Mouse (Mus musculus) hindbrain, embryonic 13.5 days (tissue): ENCODE measurements around the gene Dnajc25. TPM values are rescaled to one million over a fixed set of nuclear protein-coding genes. Genes with fewer than 3 reads are reported as not detected.

ENCODE experiments used
- ATAC-seq: fragments of 200-750 bp; cut with Nextera tagmentation; 2 replicates; pipeline ENCODE4 v1.8.0; 2017; ENCODE audit warnings: moderate TSS enrichment; ENCODE audit not compliant: low FRiP score
- H3K27ac ChIP-seq: fragments of 300-500 bp; sonication (generic); 2 replicates; pipeline ENCODE4 v1.5.1; 2015; ENCODE audit warnings: inconsistent platforms, mild to moderate bottlenecking, moderate library complexity
- H3K27me3 ChIP-seq: fragments of 300-500 bp; sonication (generic); 2 replicates; pipeline ENCODE4 v1.6.1; 2015; ENCODE audit warnings: mild to moderate bottlenecking, inconsistent platforms
- H3K36me3 ChIP-seq: fragments of 300-500 bp; sonication (generic); 2 replicates; pipeline ENCODE4 v1.6.1; 2015; ENCODE audit warnings: mild to moderate bottlenecking, inconsistent platforms
- H3K4me1 ChIP-seq: fragments of 300-500 bp; sonication (generic); replicated peaks from 2 replicates; pipeline ENCODE4 v1.6.1; 2015; ENCODE audit warnings: inconsistent platforms
- H3K4me2 ChIP-seq: fragments of 300-500 bp; sonication (generic); 2 replicates; pipeline ENCODE4 v1.6.1; 2015; ENCODE audit warnings: inconsistent platforms, mild to moderate bottlenecking, moderate library complexity
- H3K4me3 ChIP-seq: fragments of 300-500 bp; sonication (generic); 2 replicates; pipeline ENCODE4 v1.5.1; 2015; ENCODE audit warnings: mild to moderate bottlenecking, inconsistent platforms
- H3K9ac ChIP-seq: fragments of 300-500 bp; sonication (generic); 2 replicates; pipeline ENCODE4 v1.6.1; 2015; ENCODE audit warnings: mild to moderate bottlenecking, inconsistent platforms
- H3K9me3 ChIP-seq: fragments of 300-500 bp; sonication (generic); 2 replicates; pipeline ENCODE4 v1.6.1; 2016; ENCODE audit warnings: inconsistent platforms
- WGBS: fragments of 180-500 bp; shearing (Covaris S2); methylation state at CpG from one replicate; pipeline ENCODE4 v1.1.7; 2015; 5-methylcytosine and 5-hydroxymethylcytosine counted together
- polyA plus RNA-seq: library from polyadenylated mRNA; unstranded; fragments of >200 nt; fragmentation: Nextera tagmentation; extraction: Ambion mirVana; gene quantifications from 2 replicates; pipeline ENCODE4 v1.2.1, GENCODE M21; 2015

The Dnajc25 gene
- polyA plus RNA-seq, 1 experiment from 2014 or later: 5.5 TPM

DNA sequence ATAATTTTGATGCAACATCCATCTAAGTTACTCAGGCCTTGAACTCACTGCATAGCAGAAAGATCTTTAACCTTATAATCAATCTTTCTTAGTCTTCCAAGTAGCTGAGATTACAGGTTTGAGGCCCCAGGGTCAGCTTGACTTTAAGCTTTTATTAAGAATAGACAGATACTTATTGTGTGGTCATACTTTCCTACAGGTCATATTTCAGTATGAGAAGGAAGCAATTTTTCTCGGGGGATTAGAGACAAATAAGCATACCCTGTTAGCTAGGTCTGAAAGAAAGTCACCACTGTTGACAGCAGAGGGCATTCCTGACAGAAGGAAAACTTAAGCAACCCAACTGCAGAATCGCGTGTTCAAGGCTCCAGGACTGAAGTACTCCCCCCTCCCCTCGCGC, 13.1 kb downstream of the Dnajc25 start:
- Histone ChIP-seq H3K27ac (no peak overlapping the region), H3K27me3 (no peaks in the 10 kb centered on the region), H3K9me3 (no peaks in the 10 kb centered on the region), H3K4me2 (no peak overlapping the region), H3K4me3 (no peak overlapping the region), H3K4me1 (peaks cover 30% of the 10 kb centered on the region), H3K9ac (no peak overlapping the region), H3K36me3 (no peaks in the 10 kb centered on the region)
- ATAC-seq: no peak
- 91% methylated on average over 5 of the region's 5 CpGs for WGBS

DNA sequence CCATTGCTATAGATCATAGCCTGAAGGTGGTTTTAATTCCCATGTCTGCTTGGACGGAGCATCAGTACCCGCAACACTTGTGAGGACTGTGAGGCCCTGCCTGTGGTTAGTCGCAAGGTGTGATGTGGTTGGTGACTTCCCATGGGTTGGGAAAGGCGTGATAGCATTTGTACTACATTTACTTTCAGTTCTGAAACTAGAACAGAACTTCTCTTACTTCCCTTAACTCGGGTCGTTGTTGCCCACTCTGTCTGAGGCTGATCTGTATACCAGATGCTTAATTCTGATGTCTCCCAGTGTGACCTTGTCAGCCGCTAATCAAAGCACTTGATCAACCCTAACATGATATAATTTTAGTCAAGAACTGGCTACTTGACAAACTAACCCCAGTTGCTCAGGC, 14.3 kb downstream of the Dnajc25 start:
- 94% methylated on average over 7 of the region's 7 CpGs for WGBS
- ATAC-seq: no peak
- H3K27me3 ChIP-seq: no peaks in the 10 kb centered on the region

GRCm38 (mm10) chr4:59009696-59010095, 14.8 kb downstream of the Dnajc25 start:
- no peaks in the 10 kb centered on the region for H3K36me3 ChIP-seq
- no peaks in the 10 kb centered on the region for H3K27me3 ChIP-seq
- ATAC-seq: no peak
- H3K4me1 ChIP-seq: peaks cover 17% of the 10 kb centered on the region
- no peak overlapping the region for H3K27ac ChIP-seq
- no peak overlapping the region for H3K9ac ChIP-seq
- H3K9me3 ChIP-seq: no peaks in the 10 kb centered on the region
- no peak overlapping the region for H3K4me2 ChIP-seq
- 71% methylated on average over 4 of the region's 4 CpGs for WGBS
- H3K4me3 ChIP-seq: no peak overlapping the region

More for the DNA sequence above, 14.3 kb downstream of the Dnajc25 start:
- no peaks in the 10 kb centered on the region for H3K9me3 ChIP-seq
- peaks cover 22% of the 10 kb centered on the region for H3K4me1 ChIP-seq
- H3K27ac ChIP-seq: no peak overlapping the region
- no peak overlapping the region for H3K9ac ChIP-seq
- H3K4me2 ChIP-seq: no peak overlapping the region
- H3K36me3 ChIP-seq: no peaks in the 10 kb centered on the region
- H3K4me3 ChIP-seq: no peak overlapping the region

GRCm38 (mm10) chr4:59011446-59011845, 16.6 kb downstream of the Dnajc25 start:
- Histone ChIP-seq H3K9ac (no peak overlapping the region), H3K4me1 (0 out of 2 replicates have a peak, but pooled peaks cover under 1% of the 10 kb centered on the region), H3K9me3 (no peaks in the 10 kb centered on the region), H3K36me3 (no peaks in the 10 kb centered on the region), H3K4me3 (no peak overlapping the region), H3K27me3 (no peaks in the 10 kb centered on the region), H3K27ac (no peak overlapping the region), H3K4me2 (no peak overlapping the region)
- no peak for ATAC-seq
- WGBS: 83% methylated on average over 3 of the region's 3 CpGs

- Histone ChIP-seq H3K4me2 (no peak overlapping the region), H3K4me3 (no peak overlapping the region), H3K4me1 (no peaks in the 10 kb centered on the region), H3K36me3 (peaks cover 16% of the 10 kb centered on the region), H3K9me3 (no peaks in the 10 kb centered on the region), H3K27ac (no peak overlapping the region), H3K9ac (no peak overlapping the region), H3K27me3 (no peaks in the 10 kb centered on the region)
- ATAC-seq: no peak
- 94% methylated on average over 3 of the region's 3 CpGs for WGBS
Observed at GRCm38 (mm10) chr4:59015181-59015580, 20.3 kb downstream of the Dnajc25 start.

GRCm38 (mm10) chr4:59016922-59017321, 22.1 kb downstream of the Dnajc25 start:
- no peak overlapping the region for H3K27ac ChIP-seq
- WGBS: 90% methylated on average over 2 of the region's 2 CpGs
- H3K4me3 ChIP-seq: no peak overlapping the region
- H3K9ac ChIP-seq: no peak overlapping the region
- no peak for ATAC-seq
- H3K27me3 ChIP-seq: no peaks in the 10 kb centered on the region
- H3K4me1 ChIP-seq: no peaks in the 10 kb centered on the region
- H3K4me2 ChIP-seq: no peak overlapping the region
- peaks cover 26% of the 10 kb centered on the region for H3K36me3 ChIP-seq
- no peaks in the 10 kb centered on the region for H3K9me3 ChIP-seq

- Histone ChIP-seq H3K27ac (peak overlapping the region; percentile 97), H3K27me3 (no peaks in the 10 kb centered on the region), H3K9me3 (peaks cover 2% of the 10 kb centered on the region; the same call in 1 of the 2 replicates), H3K36me3 (peaks cover 7% of the 10 kb centered on the region), H3K9ac (peak overlapping the region; percentile 96), H3K4me1 (peaks cover 12% of the 10 kb centered on the region), H3K4me3 (peak overlapping the region; percentile 78), H3K4me2 (peak overlapping the region; percentile 62)
- ATAC-seq: peak; percentile 18; the same call in 1 of the 2 replicates
- WGBS: 83% methylated on average over 10 of the region's 10 CpGs
Observed at GRCm38 (mm10) chr4:59034325-59034917, 39.6 kb downstream of the Dnajc25 start.

DNA sequence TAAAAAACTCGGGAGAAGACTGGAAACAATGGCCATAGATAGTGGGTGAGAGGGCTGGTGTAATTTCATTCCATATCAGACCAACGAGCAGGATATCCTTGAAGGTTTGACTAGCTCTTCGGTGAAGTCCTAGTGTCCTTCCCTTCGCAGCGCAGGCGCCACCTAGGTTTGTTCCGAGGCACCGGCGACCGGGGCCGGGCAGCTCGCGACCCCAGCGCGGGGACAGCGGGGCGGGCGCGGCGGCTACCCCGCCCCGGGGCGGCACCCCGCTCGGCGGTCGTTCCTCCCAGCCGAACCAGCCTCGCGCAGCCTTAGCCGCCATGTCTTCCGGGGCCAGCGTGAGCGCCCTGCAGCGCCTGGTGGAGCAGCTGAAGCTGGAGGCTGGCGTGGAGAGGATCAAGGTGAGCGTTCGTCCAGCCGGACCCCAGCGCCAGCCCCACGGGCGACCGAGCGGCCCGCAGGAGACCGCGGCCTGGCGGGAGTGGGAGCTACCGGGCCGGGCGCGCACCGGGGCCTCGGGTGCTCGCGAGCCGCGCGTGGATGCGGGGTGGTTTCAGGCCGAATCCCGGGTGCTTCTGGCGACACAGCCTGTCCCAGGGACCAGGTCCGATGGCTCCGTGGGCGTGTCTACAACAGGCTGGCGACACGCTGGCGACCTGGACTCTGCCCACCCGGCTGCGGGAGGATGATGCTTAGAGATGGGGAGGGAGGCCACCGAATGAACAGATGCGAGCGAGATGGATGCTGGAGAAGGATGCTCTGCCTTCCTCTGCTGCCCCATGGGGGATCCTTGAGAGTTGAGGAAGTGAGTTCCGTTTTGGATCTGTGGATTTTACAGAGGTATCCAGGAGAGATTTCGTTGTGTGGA, 40.3 kb downstream of the Dnajc25 start, which contains the start of gene Gng10:
Gng10 (plus strand) TSS at position 171 of the 868 bp plus-strand sequence.
- H3K36me3 ChIP-seq: peaks cover 15% of the 10 kb centered on the region
- 4% methylated on average over 76 of the region's 76 CpGs for WGBS

DNA sequence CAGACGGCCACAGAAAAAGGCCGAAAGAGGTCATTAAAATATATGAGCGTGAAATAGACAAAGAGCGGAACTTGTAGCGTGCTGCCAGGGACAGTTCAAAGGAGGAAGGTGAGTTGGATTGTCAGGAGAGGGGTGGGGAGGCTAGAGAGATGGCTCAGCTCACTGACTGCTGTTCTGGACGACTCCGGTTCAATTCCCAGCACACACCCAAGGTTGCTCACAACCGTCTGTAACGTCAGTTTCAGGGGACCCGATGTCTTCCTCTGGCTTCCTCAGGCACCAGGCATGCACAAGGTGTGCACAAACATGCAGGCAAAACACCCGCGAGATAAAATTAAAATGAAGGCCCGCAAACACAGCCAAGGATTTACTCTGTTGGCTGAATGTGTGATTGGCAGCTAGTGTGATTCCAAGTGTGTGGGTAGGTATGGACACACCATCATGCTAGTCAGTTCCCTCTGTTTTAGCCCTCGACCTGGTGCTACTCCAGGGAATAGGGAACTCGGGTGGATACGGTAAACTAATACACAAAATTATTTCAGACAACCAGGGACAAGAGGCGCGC, 41.0 kb downstream of the Dnajc25 start:
- WGBS: 56% methylated on average over 18 of the region's 18 CpGs
- ATAC-seq: peak; percentile 34

More for the DNA sequence above, 40.3 kb downstream of the Dnajc25 start, which contains the start of gene Gng10:
- peak within 1 kb of the TSS; percentile 62 for H3K4me2 ChIP-seq
- ATAC-seq: peak; percentile 92
- peak within 1 kb of the TSS; percentile 97 for H3K27ac ChIP-seq
- H3K9ac ChIP-seq: peak within 1 kb of the TSS; percentile 96
- H3K27me3 ChIP-seq: no peaks in the 10 kb centered on the region
- H3K4me1 ChIP-seq: peaks cover 12% of the 10 kb centered on the region
- H3K9me3 ChIP-seq: peaks cover 2% of the 10 kb centered on the region; the same call in 1 of the 2 replicates
- peak within 1 kb of the TSS; percentile 78 for H3K4me3 ChIP-seq

GRCm38 (mm10) chr4:59036490-59037127, 41.7 kb downstream of the Dnajc25 start:
- Histone ChIP-seq H3K4me1 (peaks cover 12% of the 10 kb centered on the region), H3K9me3 (peaks cover 2% of the 10 kb centered on the region; the same call in 1 of the 2 replicates), H3K4me2 (peak overlapping the region; percentile 62), H3K36me3 (peaks cover 25% of the 10 kb centered on the region), H3K27ac (no peak overlapping the region), H3K27me3 (no peaks in the 10 kb centered on the region), H3K9ac (no peak overlapping the region), H3K4me3 (0 out of 2 replicates have a peak overlapping the region, but pooled peaks have one; percentile 8)
- no peak for ATAC-seq
- WGBS: 54% methylated on average over 13 of the region's 13 CpGs

More for the DNA sequence above, 41.0 kb downstream of the Dnajc25 start:
- Histone ChIP-seq H3K27ac (peak overlapping the region; percentile 97), H3K36me3 (peaks cover 22% of the 10 kb centered on the region), H3K27me3 (no peaks in the 10 kb centered on the region), H3K4me1 (peaks cover 12% of the 10 kb centered on the region), H3K4me3 (peak overlapping the region; percentile 78), H3K9ac (peak overlapping the region; percentile 96), H3K4me2 (peak overlapping the region; percentile 62), H3K9me3 (peaks cover 2% of the 10 kb centered on the region; the same call in 1 of the 2 replicates)

- H3K4me3 ChIP-seq: no peak overlapping the region
- ATAC-seq: no peak
- 86% methylated on average over 3 of the region's 3 CpGs for WGBS
Observed at GRCm38 (mm10) chr4:59037525-59037924, 42.7 kb downstream of the Dnajc25 start.

More at GRCm38 (mm10) chr4:59037525-59037924, 42.7 kb downstream of the Dnajc25 start:
- peaks cover 12% of the 10 kb centered on the region for H3K4me1 ChIP-seq
- no peak overlapping the region for H3K9ac ChIP-seq
- peaks cover 2% of the 10 kb centered on the region; the same call in 1 of the 2 replicates for H3K9me3 ChIP-seq
- H3K4me2 ChIP-seq: no peak overlapping the region
- H3K36me3 ChIP-seq: peaks cover 29% of the 10 kb centered on the region
- no peak overlapping the region for H3K27ac ChIP-seq
- no peaks in the 10 kb centered on the region for H3K27me3 ChIP-seq
